Mouse (Mus musculus) adrenal gland, postnatal 36 days (tissue): Measurements from ENCODE around the gene H2-T22. TPM values are rescaled to one million over a fixed set of nuclear protein-coding genes. Genes with fewer than 3 reads are reported as not detected.

Experiments
- DNase-seq, 2 experiments: peaks; one replicate each; pipeline ENCODE4 v3.0.0; 2021; ENCODE audit warnings: mixed read lengths in 1 of 2
- total RNA-seq, 2 experiments: library from RNA; stranded (reverse); gene quantifications; 2 replicates each; pipeline ENCODE4 v1.2.3; 2021

Gene H2-T22
- total RNA-seq, 2 experiments from 2014 or later = 33.5 to 33.8 TPM

- DNase-seq = no peak
Observed at GRCm38 (mm10) chr17:35998545-35999305, 43.8 kb downstream of the H2-T22 start.

DNA sequence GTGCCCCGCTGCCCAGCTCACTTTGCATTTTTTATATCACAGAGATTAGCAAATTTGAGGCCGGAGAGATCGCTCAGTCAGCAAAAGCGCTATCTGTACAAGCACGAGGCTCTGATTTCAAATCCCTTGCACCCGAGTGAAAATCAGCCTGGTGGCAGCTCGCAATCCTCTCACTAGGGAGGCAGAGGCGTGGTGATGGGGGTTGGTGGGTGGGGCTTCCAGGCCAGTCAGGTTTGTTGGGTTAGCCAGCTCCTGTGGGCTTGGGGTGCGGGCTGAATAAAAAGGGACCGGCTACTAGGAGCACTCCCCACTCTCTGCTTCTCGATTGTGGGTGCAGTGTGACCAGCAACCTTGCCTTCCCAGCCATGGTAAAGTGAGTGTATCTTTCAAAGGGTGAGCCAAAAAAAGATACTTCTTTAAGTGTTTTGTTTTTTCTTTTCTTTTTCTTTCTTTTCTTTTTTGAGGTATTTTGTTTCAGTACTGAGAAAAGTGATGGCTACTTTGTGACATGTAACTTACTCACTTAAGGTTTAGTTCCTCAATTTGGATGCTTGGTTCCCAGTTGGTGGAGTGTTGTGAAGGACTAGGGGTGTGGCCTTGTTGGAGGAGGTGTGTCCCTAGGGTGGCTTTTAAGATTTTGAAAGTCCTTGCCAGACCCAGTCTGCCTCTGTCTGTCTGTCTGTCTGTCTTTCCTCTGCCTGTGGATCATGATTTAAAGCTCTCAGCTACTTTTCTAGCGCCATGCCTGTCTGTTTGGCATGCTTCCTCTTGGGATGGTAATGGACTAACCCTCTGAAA lies 44.6 kb downstream of the H2-T22 start:
- peak; percentile 19 to 51 for DNase-seq

GRCm38 (mm10) chr17:35996949-35997348 lies 45.6 kb downstream of the H2-T22 start:
- DNase-seq = peak; percentile 94 to 95

DNA sequence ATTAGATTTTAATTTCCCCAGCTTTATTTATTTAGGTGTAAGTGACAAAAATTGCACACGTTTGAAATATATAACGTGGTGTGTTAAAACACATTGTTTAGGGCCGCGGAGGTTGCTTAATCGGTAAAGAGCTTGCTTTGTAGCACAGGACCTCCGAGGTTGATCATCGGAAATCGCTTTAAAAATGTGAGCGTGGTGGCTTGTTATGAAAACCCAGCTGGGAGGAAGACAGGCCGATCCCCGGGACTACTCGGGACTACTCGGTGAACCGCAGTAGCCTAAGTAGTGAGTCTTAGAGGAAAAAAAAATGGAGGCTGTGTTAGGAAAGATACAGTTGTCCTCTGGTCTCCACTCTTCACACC lies 47.7 kb downstream of the H2-T22 start:
- DNase-seq = no peak

DNA sequence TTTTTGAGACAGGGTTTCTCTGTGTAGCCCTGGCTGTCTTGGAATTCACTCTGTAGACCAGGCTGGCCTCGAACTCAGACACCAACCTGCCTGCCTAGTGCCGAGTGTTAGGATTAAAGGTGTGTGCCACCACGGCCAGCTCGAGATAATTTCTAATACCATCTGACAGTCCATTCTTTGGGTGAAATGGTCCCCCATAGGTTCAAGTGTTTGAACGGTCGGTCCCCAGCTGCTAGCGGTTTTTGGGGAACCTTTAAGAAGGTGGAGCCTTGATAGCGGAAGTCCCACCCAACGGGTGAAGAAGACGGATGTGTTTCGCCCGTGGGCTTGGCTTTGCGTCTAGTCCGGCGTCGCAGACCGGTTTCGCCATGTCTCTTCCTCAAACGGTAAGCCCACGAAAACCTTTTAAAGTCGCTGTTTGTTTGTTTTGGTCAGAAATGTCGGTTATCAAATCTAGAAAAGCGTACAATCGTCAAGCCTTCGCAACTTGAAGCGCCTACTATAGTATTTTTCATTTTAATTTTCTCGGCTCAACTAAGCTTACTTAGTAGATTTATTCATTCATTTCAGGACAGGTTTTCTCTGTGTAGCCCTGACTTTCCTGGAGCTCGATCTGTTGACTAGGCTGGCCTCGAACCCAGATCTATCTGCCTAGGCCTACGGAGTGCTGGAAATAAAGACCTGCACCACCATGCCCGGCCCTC lies 48.2 kb downstream of the H2-T22 start:
- peak; percentile 84 to 88 for DNase-seq

- peak; percentile 82 to 86 for DNase-seq
Observed at GRCm38 (mm10) chr17:35993675-35994074, 48.9 kb downstream of the H2-T22 start.

- DNase-seq = no peak
Observed at GRCm38 (mm10) chr17:35991781-35992180, 50.8 kb downstream of the H2-T22 start.

Other genes with a start within 250 kb of the H2-T22 start
- 10 to 100 TPM; 19.2 to 36.5 TPM for gene Ier3, start 221.1 kb downstream of the H2-T22 start, total RNA-seq
- gene Flot1, start 219.5 kb downstream of the H2-T22 start, total RNA-seq = 10 to 100 TPM; 60.5 to 73.4 TPM
- gene Tubb5, start 204.4 kb downstream of the H2-T22 start, total RNA-seq = 100 to 1,000 TPM; 188 to 218 TPM
- 10 to 100 TPM; 18.3 to 18.7 TPM for gene Mdc1, start 201.2 kb downstream of the H2-T22 start, total RNA-seq
- 1 to 10 TPM; 6.7 to 7.5 TPM for gene Nrm, start 181.4 kb downstream of the H2-T22 start, total RNA-seq
- 10 to 100 TPM; 26.1 to 35.1 TPM for gene Ppp1r18, start 177.2 kb downstream of the H2-T22 start, total RNA-seq
- 10 to 100 TPM; 37.5 to 40.8 TPM for gene Dhx16, start 162.9 kb downstream of the H2-T22 start, total RNA-seq
- 10 to 100 TPM; 47.0 to 49.4 TPM for gene 2310061I04Rik, start 145.3 kb downstream of the H2-T22 start, total RNA-seq
- 10 to 100 TPM; 26.0 to 33.0 TPM for gene Atat1, start 132.7 kb downstream of the H2-T22 start, total RNA-seq
- gene Mrps18b, start 126.4 kb downstream of the H2-T22 start, total RNA-seq = 10 to 100 TPM; 92.6 to 97.8 TPM
- gene Ppp1r10, start 126.3 kb downstream of the H2-T22 start, total RNA-seq = 100 to 1,000 TPM in 1 of 2 experiments, 10 to 100 TPM in 1; 96.2 to 108 TPM
- gene Abcf1, start 73.0 kb downstream of the H2-T22 start, total RNA-seq = 10 to 100 TPM; 90.0 to 96.2 TPM
- gene Gnl1, start 62.9 kb downstream of the H2-T22 start, total RNA-seq = 10 to 100 TPM; 51.2 to 54.4 TPM
- gene Prr3, start 62.5 kb downstream of the H2-T22 start, total RNA-seq = 10 to 100 TPM; 18.3 to 19.1 TPM
- 1 to 10 TPM; 6.5 to 9.3 TPM for gene H2-T24, start 22.2 kb downstream of the H2-T22 start, total RNA-seq
- gene H2-T23, start 9.9 kb downstream of the H2-T22 start, total RNA-seq = 10 to 100 TPM; 57.8 to 68.4 TPM
- gene Gm6034, start 214 bp upstream of the H2-T22 start, total RNA-seq = not detected
- gene Gm11127, start 15.6 kb upstream of the H2-T22 start, total RNA-seq = 1 to 10 TPM; 4.1 to 6.1 TPM
- gene Gm19684, start 78.9 kb upstream of the H2-T22 start, total RNA-seq = under 1 TPM; 0.16 to 0.30 TPM
- gene Gm7030, start 86.7 kb upstream of the H2-T22 start, total RNA-seq = not detected
- gene Gm8909, start 125.8 kb upstream of the H2-T22 start, total RNA-seq = not detected
- not detected for gene H2-T3, start 147.5 kb upstream of the H2-T22 start, total RNA-seq
- 10 to 100 TPM; 44.0 to 49.0 TPM for gene Rpp21, start 215.3 kb upstream of the H2-T22 start, total RNA-seq
- gene Trim39, start 229.5 kb upstream of the H2-T22 start, total RNA-seq = 10 to 100 TPM; 15.7 to 20.0 TPM
- gene H2-M10.2, start 243.7 kb upstream of the H2-T22 start, total RNA-seq = not detected